Mouse (Mus musculus): ENCODE results near the gene Gm13043.
"Not testable (repeated sequence)": the region's sequence is repeated elsewhere in the genome, so short reads cannot be mapped to it uniquely, and the experiment has no call there.

Gm13043 gene

DNA sequence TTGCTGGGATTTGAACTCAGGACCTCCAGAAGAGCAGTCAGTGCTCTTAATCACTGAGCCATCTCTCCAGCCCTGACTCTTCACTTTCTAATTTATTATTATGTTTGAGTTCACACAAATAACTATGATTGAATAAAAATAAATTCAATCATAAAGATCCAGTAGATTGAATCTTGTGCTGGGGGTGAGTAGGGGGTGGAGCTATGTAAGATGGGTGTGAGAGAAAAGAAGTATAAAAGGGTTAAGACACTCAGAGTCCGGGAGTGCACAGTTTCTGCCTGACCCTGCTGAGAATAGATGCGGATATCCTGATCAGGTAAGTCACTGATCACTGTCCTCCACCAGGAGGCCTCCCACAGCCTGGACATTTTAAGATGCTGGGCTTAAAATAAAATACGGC, at the start of gene Gm13043:
Gm13043 (plus strand) TSS at position 301 of the 400 bp plus-strand sequence.
- no peak for DNase-seq (ENCODE audit: low spot score in 2 of 2)

- DNase-seq (ENCODE audit: low spot score in 2 of 2): not testable (repeated sequence)
Observed at GRCm38 (mm10) chr4:143535654-143536053, 24.5 kb downstream of the Gm13043 start, which contains the start of gene Gm13040. Gene Gm13040 (plus strand): TSS chr4:143535954.

DNA sequence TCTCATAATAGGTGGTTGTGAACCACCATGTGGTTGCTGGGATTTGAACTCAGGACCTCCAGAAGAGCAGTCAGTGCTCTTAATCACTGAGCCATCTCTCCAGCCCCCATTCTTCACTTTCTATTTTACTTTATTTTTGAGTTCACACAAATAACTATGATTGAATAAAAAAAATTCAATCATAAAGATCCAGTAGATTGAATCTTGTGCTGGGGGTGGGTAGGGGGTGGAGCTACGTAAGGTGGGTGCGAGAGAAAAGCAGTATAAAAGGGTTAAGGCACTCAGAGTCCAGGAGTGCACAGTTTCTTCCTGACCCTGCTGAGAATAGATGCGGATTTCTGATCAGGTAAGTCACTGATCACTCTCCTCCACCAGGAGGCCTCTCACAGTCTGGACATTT, 40.3 kb downstream of the Gm13043 start, which contains the start of the genes BC080695 and Gm13057:
BC080695 (plus strand) TSS at position 301 of the 400 bp plus-strand sequence.
Gm13057 (plus strand) TSS at position 310 of the 400 bp plus-strand sequence.
- not testable (repeated sequence) for DNase-seq (ENCODE audit: low spot score in 2 of 2)

Measured in natural killer cell, adult 2 months (primary cell).